Mouse (Mus musculus) heart, embryonic 15.5 days (tissue): ENCODE measurements at regions not wholly inside any gene's neighbourhood (a gene's known extent, or its start where the extent isn't known, plus 50 kb on each side); places are given as distances from the start of the nearest gene placed in this dataset.

ENCODE experiments used
- ATAC-seq: fragments of 200-750 bp; cut with Nextera tagmentation; replicated peaks from 2 replicates; pipeline ENCODE4 v1.8.0; 2017; ENCODE audit warnings: low read depth, moderate TSS enrichment; ENCODE audit not compliant: insufficient number of reproducible peaks, insufficient read depth, low FRiP score
- H3K27ac ChIP-seq: fragments of 300-500 bp; sonication (generic); 2 replicates; pipeline ENCODE4 v1.5.1; 2015; ENCODE audit warnings: mild to moderate bottlenecking, inconsistent platforms
- H3K27me3 ChIP-seq: fragments of 300-500 bp; sonication (generic); 2 replicates; pipeline ENCODE4 v1.6.1; 2015; ENCODE audit warnings: inconsistent platforms
- H3K36me3 ChIP-seq: fragments of 300-500 bp; sonication (generic); 2 replicates; pipeline ENCODE4 v1.6.1; 2015; ENCODE audit warnings: mild to moderate bottlenecking, inconsistent platforms
- H3K4me1 ChIP-seq: fragments of 300-500 bp; sonication (generic); replicated peaks from 2 replicates; pipeline ENCODE4 v1.6.1; 2015; ENCODE audit warnings: inconsistent platforms
- H3K4me2 ChIP-seq: fragments of 300-500 bp; sonication (generic); 2 replicates; pipeline ENCODE4 v1.6.1; 2015; ENCODE audit warnings: inconsistent platforms, mild to moderate bottlenecking, moderate library complexity
- H3K4me3 ChIP-seq: fragments of 300-500 bp; sonication (generic); 2 replicates; pipeline ENCODE4 v1.5.1; 2015; ENCODE audit warnings: mild to moderate bottlenecking, inconsistent platforms
- H3K9ac ChIP-seq: fragments of 300-500 bp; sonication (generic); 2 replicates; pipeline ENCODE4 v1.6.1; 2015; ENCODE audit warnings: mild to moderate bottlenecking, inconsistent platforms
- H3K9me3 ChIP-seq: fragments of 300-500 bp; sonication (generic); replicated peaks from 2 replicates; pipeline ENCODE4 v1.6.1; 2016; ENCODE audit warnings: inconsistent platforms
- WGBS: fragments of 180-500 bp; shearing (Covaris S2); methylation state at CpG from one replicate; pipeline ENCODE4 v1.1.7; 2015; ENCODE audit warnings: mixed read lengths; 5-methylcytosine and 5-hydroxymethylcytosine counted together

- Histone ChIP-seq H3K9me3 (no peaks in the 10 kb centered on the region), H3K4me1 (no peaks in the 10 kb centered on the region), H3K36me3 (no peaks in the 10 kb centered on the region), H3K9ac (no peak overlapping the region), H3K27ac (no peak overlapping the region), H3K27me3 (no peaks in the 10 kb centered on the region), H3K4me2 (no peak overlapping the region), H3K4me3 (no peak overlapping the region)
- no peak for ATAC-seq
- 71% methylated on average over 4 of the region's 4 CpGs for WGBS
Observed at GRCm38 (mm10) chr10:92557463-92557862, 164.8 kb downstream of the Nedd1 start.

GRCm38 (mm10) chr10:92556526-92557422, 165.4 kb downstream of the Nedd1 start:
- 33% methylated on average over 8 of the region's 8 CpGs for WGBS
- no peaks in the 10 kb centered on the region for H3K9me3 ChIP-seq
- H3K9ac ChIP-seq, result no peak overlapping the region
- H3K36me3 ChIP-seq, result no peaks in the 10 kb centered on the region
- H3K27me3 ChIP-seq, result no peaks in the 10 kb centered on the region
- no peak overlapping the region for H3K4me3 ChIP-seq
- ATAC-seq, result no peak
- no peaks in the 10 kb centered on the region for H3K4me1 ChIP-seq
- no peak overlapping the region for H3K4me2 ChIP-seq
- H3K27ac ChIP-seq, result no peak overlapping the region

GRCm38 (mm10) chr10:92555727-92556525, 166.3 kb downstream of the Nedd1 start:
- Histone ChIP-seq H3K4me2 (no peak overlapping the region), H3K27ac (no peak overlapping the region), H3K36me3 (no peaks in the 10 kb centered on the region), H3K4me3 (no peak overlapping the region), H3K27me3 (no peaks in the 10 kb centered on the region), H3K9ac (no peak overlapping the region), H3K4me1 (no peaks in the 10 kb centered on the region), H3K9me3 (no peaks in the 10 kb centered on the region)
- WGBS, result 66% methylated on average over 13 of the region's 13 CpGs
- no peak for ATAC-seq

- WGBS, result 84% methylated on average over 3 of the region's 3 CpGs
- no peak overlapping the region for H3K4me3 ChIP-seq
- no peaks in the 10 kb centered on the region for H3K4me1 ChIP-seq
- no peaks in the 10 kb centered on the region for H3K9me3 ChIP-seq
- no peaks in the 10 kb centered on the region for H3K27me3 ChIP-seq
- H3K9ac ChIP-seq, result no peak overlapping the region
- H3K27ac ChIP-seq, result no peak overlapping the region
- no peaks in the 10 kb centered on the region for H3K36me3 ChIP-seq
- no peak for ATAC-seq
- H3K4me2 ChIP-seq, result no peak overlapping the region
Observed at GRCm38 (mm10) chr10:92553966-92554365, 168.3 kb downstream of the Nedd1 start.

- Histone ChIP-seq H3K27ac (no peak overlapping the region), H3K4me2 (no peak overlapping the region), H3K4me1 (no peaks in the 10 kb centered on the region), H3K36me3 (no peaks in the 10 kb centered on the region), H3K27me3 (no peaks in the 10 kb centered on the region), H3K9me3 (no peaks in the 10 kb centered on the region), H3K9ac (no peak overlapping the region), H3K4me3 (no peak overlapping the region)
- ATAC-seq, result no peak
- WGBS, result 54% methylated on average over 4 of the region's 4 CpGs
Observed at GRCm38 (mm10) chr10:92548875-92549586, 173.2 kb downstream of the Nedd1 start.

- no peaks in the 10 kb centered on the region for H3K4me1 ChIP-seq
- no peak for ATAC-seq
- H3K4me3 ChIP-seq, result no peak overlapping the region
- H3K36me3 ChIP-seq, result no peaks in the 10 kb centered on the region
- no peak overlapping the region for H3K27ac ChIP-seq
- H3K9me3 ChIP-seq, result no peaks in the 10 kb centered on the region
- no peak overlapping the region for H3K4me2 ChIP-seq
- H3K27me3 ChIP-seq, result no peaks in the 10 kb centered on the region
- 78% methylated on average over 4 of the region's 4 CpGs for WGBS
- H3K9ac ChIP-seq, result no peak overlapping the region
Observed at GRCm38 (mm10) chr10:92538433-92538832, 183.8 kb downstream of the Nedd1 start.

GRCm38 (mm10) chr10:92516886-92517285, 205.3 kb downstream of the Nedd1 start:
- Histone ChIP-seq H3K9me3 (no peaks in the 10 kb centered on the region), H3K27me3 (no peaks in the 10 kb centered on the region), H3K27ac (no peak overlapping the region), H3K4me1 (no peaks in the 10 kb centered on the region), H3K36me3 (no peaks in the 10 kb centered on the region), H3K4me2 (no peak overlapping the region), H3K4me3 (no peak overlapping the region), H3K9ac (no peak overlapping the region)
- no peak for ATAC-seq
- WGBS, result 73% methylated on average over 5 of the region's 5 CpGs

- no peak for ATAC-seq
- H3K4me2 ChIP-seq, result no peak overlapping the region
- 59% methylated on average over 7 of the region's 7 CpGs for WGBS
Observed at GRCm38 (mm10) chr10:92511769-92512168, 210.5 kb downstream of the Nedd1 start.

GRCm38 (mm10) chr10:92510677-92511076, 211.5 kb downstream of the Nedd1 start:
- no peak for ATAC-seq
- Histone ChIP-seq H3K9ac (no peak overlapping the region), H3K4me1 (no peaks in the 10 kb centered on the region), H3K4me3 (no peak overlapping the region), H3K36me3 (no peaks in the 10 kb centered on the region), H3K27me3 (no peaks in the 10 kb centered on the region), H3K4me2 (no peak overlapping the region), H3K9me3 (no peaks in the 10 kb centered on the region), H3K27ac (no peak overlapping the region)
- 77% methylated on average over 2 of the region's 2 CpGs for WGBS

More at GRCm38 (mm10) chr10:92511769-92512168, 210.5 kb downstream of the Nedd1 start:
- no peaks in the 10 kb centered on the region for H3K9me3 ChIP-seq
- H3K27ac ChIP-seq, result no peak overlapping the region
- no peaks in the 10 kb centered on the region for H3K36me3 ChIP-seq
- no peak overlapping the region for H3K9ac ChIP-seq
- H3K4me3 ChIP-seq, result no peak overlapping the region
- no peaks in the 10 kb centered on the region for H3K4me1 ChIP-seq
- no peaks in the 10 kb centered on the region for H3K27me3 ChIP-seq

- H3K27ac ChIP-seq, result no peak overlapping the region
- no peak overlapping the region for H3K4me3 ChIP-seq
- no peaks in the 10 kb centered on the region for H3K36me3 ChIP-seq
- no peaks in the 10 kb centered on the region for H3K9me3 ChIP-seq
- H3K27me3 ChIP-seq, result no peaks in the 10 kb centered on the region
- ATAC-seq, result no peak
- no peak overlapping the region for H3K9ac ChIP-seq
- H3K4me2 ChIP-seq, result no peak overlapping the region
- 84% methylated on average over 1 of the region's 1 CpGs for WGBS
- H3K4me1 ChIP-seq, result no peaks in the 10 kb centered on the region
Observed at GRCm38 (mm10) chr10:92504271-92504670, 217.9 kb downstream of the Nedd1 start.

- Histone ChIP-seq H3K27ac (no peak overlapping the region), H3K9me3 (peaks cover 5% of the 10 kb centered on the region; the same call in 1 of the 2 replicates), H3K9ac (no peak overlapping the region), H3K4me3 (no peak overlapping the region), H3K4me1 (no peaks in the 10 kb centered on the region), H3K4me2 (no peak overlapping the region), H3K36me3 (no peaks in the 10 kb centered on the region), H3K27me3 (no peaks in the 10 kb centered on the region)
- ATAC-seq, result no peak
- 54% methylated on average over 1 of the region's 1 CpGs for WGBS
Observed at GRCm38 (mm10) chr10:92483592-92483991, 238.6 kb downstream of the Nedd1 start.
